In genomic region chr2:4228510-4228909, GRCm38 (mm10) we compare ENCODE assay signal across 10 mouse cellular contexts.
A peak's percentile ranks its signal among the peaks of the same experiment; 100 is the strongest.
DNase-seq lines count a peak whose midpoint lies in the region; ATAC-seq and TF ChIP-seq lines count a peak whose summit lies in the region.
"Had no signal": no experiment of that assay in that cellular context is flagged by ENCODE, and none has a peak within 500 bp of the region (broad histone marks: within the 10 kb centered on the region; RNA-seq: fewer than 3 reads in every experiment).

No protein-coding gene starts in this region.

- H3K9ac ChIP-seq in forebrain, embryonic 12.5 days: no peak overlapping the region
- H3K9ac ChIP-seq in forebrain, embryonic 11.5 days (ENCODE audit: low read length): no peak overlapping the region
- H3K9ac ChIP-seq in lung, embryonic 14.5 days: no peak overlapping the region
- H3K9ac ChIP-seq in hindbrain, embryonic 14.5 days: no peak overlapping the region

- H3K27me3 ChIP-seq in forebrain, embryonic 12.5 days: peaks cover 13% of the 10 kb centered on the region
- no peaks in the 10 kb centered on the region for H3K27me3 ChIP-seq in forebrain, embryonic 11.5 days (ENCODE audit: control insufficient read depth, insufficient read depth, low read length)
- no peaks in the 10 kb centered on the region for H3K27me3 ChIP-seq in lung, embryonic 14.5 days (ENCODE audit: insufficient read depth, low read length)
- no peaks in the 10 kb centered on the region for H3K27me3 ChIP-seq in hindbrain, embryonic 14.5 days (ENCODE audit: control insufficient read depth, insufficient read depth, low read length)

- H3K9me3 ChIP-seq in forebrain, embryonic 12.5 days: no peaks in the 10 kb centered on the region
- no peaks in the 10 kb centered on the region for H3K9me3 ChIP-seq in forebrain, embryonic 11.5 days (ENCODE audit: control insufficient read depth, low read length)
- H3K9me3 ChIP-seq in lung, embryonic 14.5 days (ENCODE audit: low read depth, low read length): no peaks in the 10 kb centered on the region
- H3K9me3 ChIP-seq in hindbrain, embryonic 14.5 days (ENCODE audit: control insufficient read depth, low read length): no peaks in the 10 kb centered on the region

- no peak overlapping the region for H3K4me2 ChIP-seq in forebrain, embryonic 12.5 days
- no peak overlapping the region for H3K4me2 ChIP-seq in forebrain, embryonic 11.5 days (ENCODE audit: low read depth, low read length, severe bottlenecking)
- H3K4me2 ChIP-seq in lung, embryonic 14.5 days: no peak overlapping the region
- no peak overlapping the region for H3K4me2 ChIP-seq in hindbrain, embryonic 14.5 days (replicated peaks)

- 49% methylated on average over 3 of the region's 3 CpGs for WGBS in forebrain, embryonic 12.5 days
- WGBS in forebrain, embryonic 11.5 days: 44% methylated on average over 3 of the region's 3 CpGs
- 28% methylated on average over 3 of the region's 3 CpGs for WGBS in lung, embryonic 14.5 days
- 46% methylated on average over 3 of the region's 3 CpGs for WGBS in lung, adult 2 months
- WGBS in hindbrain, embryonic 14.5 days: 23% methylated on average over 3 of the region's 3 CpGs

- TF ChIP-seq POLR2A in lung, adult 2 months (IDR thresholded peaks at IDR 0.05; ENCODE audit: borderline replicate concordance, extremely low read depth, low read depth, low read length): no peak

- intact Hi-C loops in gastrocnemius, adult 2 months (cut with DNase I): no loop called here

- no peaks in the 10 kb centered on the region for H3K36me3 ChIP-seq in forebrain, embryonic 12.5 days (replicated peaks)
- H3K36me3 ChIP-seq in forebrain, embryonic 11.5 days (ENCODE audit: control insufficient read depth, insufficient read depth, low read length): no peaks in the 10 kb centered on the region
- no peaks in the 10 kb centered on the region for H3K36me3 ChIP-seq in lung, embryonic 14.5 days (ENCODE audit: insufficient read depth)
- no peaks in the 10 kb centered on the region for H3K36me3 ChIP-seq in hindbrain, embryonic 14.5 days (replicated peaks; ENCODE audit: control insufficient read depth, insufficient read depth)

- TF ChIP-seq CTCF in lung, embryonic 14.5 days (IDR thresholded peaks at IDR 0.05; ENCODE audit: low read depth): peak; percentile 36; the same call in 1 of the 2 replicates
- TF ChIP-seq CTCF in lung, adult 2 months (IDR thresholded peaks at IDR 0.05; ENCODE audit: insufficient read depth, low read length): no peak
- TF ChIP-seq CTCF in gastrocnemius, adult 2 months (IDR thresholded peaks at IDR 0.05): no peak

- no peak overlapping the region for H3K27ac ChIP-seq in forebrain, embryonic 12.5 days
- H3K27ac ChIP-seq in forebrain, embryonic 11.5 days (ENCODE audit: low read depth, low read length): no peak overlapping the region
- no peak overlapping the region for H3K27ac ChIP-seq in lung, embryonic 14.5 days (ENCODE audit: low read depth)
- H3K27ac ChIP-seq in hindbrain, embryonic 14.5 days: peak overlapping the region; percentile 52; the same call in 1 of the 2 replicates
- H3K27ac ChIP-seq in gastrocnemius, adult 2 months: no peak overlapping the region

- no peak for DNase-seq in forebrain, embryonic 11.5 days (ENCODE audit: low spot score)
- DNase-seq in lung, embryonic 14.5 days: peak; percentile 41
- DNase-seq in lung, adult 2 months: no peak
- DNase-seq in hindbrain, embryonic 14.5 days (ENCODE audit: low spot score): no peak
- peak; percentile 73 for DNase-seq in retina, postnatal 1 day
- no peak for DNase-seq in spleen, postnatal 4 days (ENCODE audit: low spot score in 2 of 2)
- no peak for DNase-seq in gastrocnemius, adult 2 months
- DNase-seq: cerebellum, adult 11 months; right cerebral cortex, adult 18-20 months had no signal

- H3K4me1 ChIP-seq in forebrain, embryonic 12.5 days: peaks cover 37% of the 10 kb centered on the region
- peaks cover 6% of the 10 kb centered on the region; the same call in 1 of the 2 replicates for H3K4me1 ChIP-seq in forebrain, embryonic 11.5 days (replicated peaks; ENCODE audit: control insufficient read depth, insufficient read depth, low read length)
- H3K4me1 ChIP-seq in lung, embryonic 14.5 days (ENCODE audit: insufficient read depth): 0 out of 2 replicates have a peak, but pooled peaks cover 3% of the 10 kb centered on the region
- peaks cover 5% of the 10 kb centered on the region for H3K4me1 ChIP-seq in lung, adult 2 months (ENCODE audit: control insufficient read depth, insufficient read depth, low read length)
- H3K4me1 ChIP-seq in hindbrain, embryonic 14.5 days (replicated peaks; ENCODE audit: control insufficient read depth, insufficient read depth, low read length): peaks cover 34% of the 10 kb centered on the region

- H3K4me3 ChIP-seq in forebrain, embryonic 12.5 days (replicated peaks): no peak overlapping the region
- H3K4me3 ChIP-seq in forebrain, embryonic 11.5 days (ENCODE audit: low read depth, low read length): no peak overlapping the region
- no peak overlapping the region for H3K4me3 ChIP-seq in lung, embryonic 14.5 days (ENCODE audit: low read depth, low read length)
- no peak overlapping the region for H3K4me3 ChIP-seq in lung, adult 2 months (replicated peaks; ENCODE audit: extremely low read depth, low read depth, low read length)
- no peak overlapping the region for H3K4me3 ChIP-seq in hindbrain, embryonic 14.5 days (replicated peaks; ENCODE audit: low read length)
- no peak overlapping the region for H3K4me3 ChIP-seq in gastrocnemius, adult 2 months

- ATAC-seq in forebrain, embryonic 12.5 days (ENCODE audit: low FRiP score): 0 out of 2 replicates have a peak, but pooled peaks have one; percentile 23
- ATAC-seq in forebrain, embryonic 11.5 days (replicated peaks; ENCODE audit: low FRiP score): no peak
- ATAC-seq in lung, embryonic 14.5 days (ENCODE audit: insufficient read depth): no peak
- ATAC-seq in hindbrain, embryonic 14.5 days (ENCODE audit: low FRiP score): peak; percentile 50

Comparison
In these comparisons a context has a peak if more than half of its experiments do, and no peak if none do; other contexts are left out.
1. ATAC-seq: peak in forebrain, embryonic 12.5 days (single experiment) and hindbrain, embryonic 14.5 days (single experiment); none in forebrain, embryonic 11.5 days (single experiment) and lung, embryonic 14.5 days (single experiment).
2. DNase-seq: peak in lung, embryonic 14.5 days (single experiment) and retina, postnatal 1 day (single experiment); none in forebrain, embryonic 11.5 days (single experiment), lung, adult 2 months (single experiment), hindbrain, embryonic 14.5 days (single experiment), spleen, postnatal 4 days (0 of 2) and gastrocnemius, adult 2 months (single experiment).